Mouse (Mus musculus) adrenal gland, adult 2 months (tissue): ENCODE results near the gene Dao. TPM values are rescaled to one million over a fixed set of nuclear protein-coding genes. Genes with fewer than 3 reads are reported as not detected.

Source experiments
- DNase-seq: peaks from one replicate; pipeline ENCODE4 v3.0.0; 2021
- polyA plus RNA-seq: library from polyadenylated mRNA; depleted of rRNA; stranded (reverse); fragments of >200 nt; gene quantifications from 2 replicates; pipeline ENCODE4 v1.2.3, GENCODE M21; 2012
- total RNA-seq, 2 experiments: library from RNA; stranded (reverse); gene quantifications; 2 replicates each; pipeline ENCODE4 v1.2.3; 2021

The Dao gene
- total and polyA plus RNA-seq, 3 experiments = not detected

DNA sequence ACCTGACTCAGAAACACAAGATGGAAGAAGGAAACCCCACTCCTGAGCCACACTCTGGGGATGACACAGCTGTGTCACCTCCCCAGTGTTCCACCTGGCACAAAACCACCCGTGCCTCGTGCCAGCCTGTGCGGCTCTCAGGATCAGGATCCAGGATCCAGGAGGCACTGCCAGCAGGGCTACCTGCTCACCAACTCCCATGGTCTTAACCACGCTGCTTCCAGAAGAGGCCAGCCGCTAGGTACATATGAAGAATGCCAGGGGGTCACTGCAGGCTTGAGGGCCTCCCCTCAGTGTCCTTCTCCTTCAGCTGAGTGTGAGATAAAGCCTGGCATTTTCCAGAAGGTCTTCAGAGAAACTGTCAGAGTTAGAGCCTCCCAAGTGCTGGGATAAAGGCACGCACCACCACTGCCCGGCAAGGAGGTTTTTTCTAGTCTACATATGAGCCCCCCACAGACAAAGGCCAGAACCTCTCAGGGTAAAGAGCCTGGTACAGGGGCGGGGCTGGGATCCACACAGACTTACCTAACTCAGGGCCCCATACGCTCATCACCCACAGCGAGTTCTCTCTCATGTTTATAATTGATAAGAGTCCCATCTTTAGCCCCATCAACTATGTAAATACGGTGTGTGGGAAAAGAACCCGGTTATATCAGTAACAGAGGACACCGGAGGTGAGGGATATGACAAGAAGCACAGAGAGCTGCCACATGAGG, 19.3 kb upstream of the Dao start:
- DNase-seq = no peak

DNA sequence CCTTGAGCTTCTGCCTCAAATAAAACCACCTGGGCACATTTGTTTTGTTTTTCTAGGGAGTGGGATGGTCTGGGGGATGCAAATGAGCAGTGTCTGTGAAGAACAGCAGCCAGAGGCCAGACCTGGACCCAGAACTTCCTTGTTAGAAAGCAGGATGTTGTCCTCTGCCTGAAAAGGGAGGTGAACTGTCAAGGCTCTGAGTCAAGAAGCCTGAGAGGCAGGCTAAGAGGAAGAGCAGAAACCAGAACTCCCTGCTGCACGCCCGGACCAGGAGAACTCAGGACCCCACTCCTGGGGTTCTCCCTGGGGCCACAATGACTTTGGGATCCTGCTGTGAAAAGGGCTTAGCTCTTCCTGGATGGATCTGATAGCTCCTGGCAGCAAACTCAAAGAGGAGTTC, 17.8 kb upstream of the Dao start:
- DNase-seq = no peak

DNA sequence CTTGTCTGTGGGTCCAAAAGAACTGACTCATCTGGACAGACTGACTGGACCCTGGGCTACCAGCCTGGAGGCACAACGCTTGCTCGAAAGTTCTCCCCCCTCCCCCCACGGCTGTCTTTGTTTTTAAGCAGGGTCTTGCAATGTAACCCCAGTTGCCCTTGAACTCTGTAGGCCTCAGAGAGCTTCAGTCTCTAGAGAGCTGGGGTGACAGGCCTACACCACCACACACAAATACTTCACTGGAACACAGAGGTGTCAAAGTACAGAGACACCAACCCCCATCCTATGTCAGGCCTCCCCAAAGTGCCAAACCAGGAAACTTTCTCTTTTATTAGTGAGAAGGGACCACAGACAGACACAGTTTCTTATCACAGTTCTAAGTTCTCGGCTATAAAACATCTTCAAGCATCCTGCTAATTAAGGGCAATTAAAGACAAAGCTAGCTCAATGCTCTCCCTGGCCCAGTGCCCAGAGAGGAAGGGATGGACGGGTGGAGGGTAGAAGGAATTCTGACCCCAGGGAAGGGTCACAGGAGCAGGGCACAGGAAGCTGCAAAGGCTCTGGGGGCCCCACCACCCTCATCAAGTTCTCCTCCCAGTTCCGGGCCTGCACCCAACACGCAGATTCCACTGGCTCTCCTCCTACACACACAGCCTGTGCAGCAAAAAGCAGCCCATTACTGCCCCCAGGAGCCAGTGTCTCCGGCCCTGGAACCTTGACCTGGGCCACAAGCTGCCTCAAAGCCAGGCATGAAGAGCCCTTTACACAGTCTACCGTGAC, 17.1 kb upstream of the Dao start:
- peak; percentile 45 for DNase-seq

DNA sequence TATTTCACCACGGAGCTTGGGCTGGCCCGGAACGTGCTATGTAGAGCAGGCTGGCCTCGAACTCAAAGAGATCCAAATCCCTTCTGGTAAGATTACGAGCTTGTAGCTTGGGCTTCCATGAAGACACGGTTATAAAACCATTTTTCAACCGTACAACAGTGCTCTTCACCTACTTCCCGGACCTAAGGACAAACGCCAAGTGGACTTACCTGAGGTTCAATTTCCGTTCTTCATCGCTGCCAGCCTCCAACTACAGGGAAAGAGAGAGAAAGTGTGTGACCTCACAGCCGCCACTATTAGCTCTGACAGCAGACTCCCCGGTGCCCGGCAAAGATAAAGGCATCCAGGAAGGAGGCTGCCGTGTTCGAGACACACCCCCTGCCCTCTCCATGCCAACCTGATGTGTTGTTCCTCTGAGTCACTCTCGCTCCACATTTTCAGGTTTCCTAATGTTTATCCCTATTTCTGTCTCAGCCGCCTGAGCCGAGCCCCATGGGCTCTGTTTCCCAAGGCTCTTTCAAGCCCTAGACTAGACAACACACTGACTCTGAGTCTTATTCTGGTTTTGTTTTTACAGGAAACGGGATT, 14.0 kb upstream of the Dao start:
- DNase-seq = peak; percentile 63

DNA sequence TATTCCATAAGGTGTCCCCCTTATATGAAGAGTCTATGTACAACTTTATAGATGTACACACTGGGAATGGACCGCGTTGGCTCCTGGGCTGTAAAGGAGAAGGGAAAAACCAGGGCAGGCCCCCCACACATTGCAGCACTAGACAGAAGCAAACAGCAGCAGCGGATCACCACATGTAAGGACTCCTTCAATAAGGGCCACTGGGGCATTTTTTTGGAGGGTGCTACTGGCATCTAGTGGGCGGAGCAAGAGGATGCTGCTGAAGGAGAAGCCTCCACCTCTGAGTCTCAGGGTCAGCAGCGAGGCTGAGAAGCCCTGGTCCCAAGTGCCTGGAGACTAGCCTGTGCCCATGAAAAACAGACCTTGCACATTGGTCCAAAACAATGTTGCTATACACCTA, 12.9 kb upstream of the Dao start:
- DNase-seq = no peak

DNA sequence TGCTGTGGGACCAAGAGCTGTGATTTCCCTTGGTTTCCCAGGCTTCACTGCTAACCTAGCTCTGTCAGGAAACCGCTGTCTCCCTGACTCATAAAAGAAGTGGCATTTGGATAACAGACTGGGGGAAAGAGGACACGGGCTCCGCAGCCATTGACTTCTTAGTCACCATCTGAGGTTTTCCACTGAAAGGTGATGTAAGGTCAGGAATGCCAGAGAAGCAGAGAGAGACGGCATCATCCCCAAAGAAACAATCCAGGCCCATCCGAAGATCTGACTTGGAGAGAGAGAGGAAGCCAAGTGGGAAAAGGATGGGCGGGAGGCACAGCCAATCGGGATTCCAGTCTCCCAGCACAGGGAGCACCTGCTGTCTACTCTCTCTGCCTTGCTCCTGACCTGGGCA, 12.4 kb upstream of the Dao start:
- DNase-seq = peak; percentile 56

DNA sequence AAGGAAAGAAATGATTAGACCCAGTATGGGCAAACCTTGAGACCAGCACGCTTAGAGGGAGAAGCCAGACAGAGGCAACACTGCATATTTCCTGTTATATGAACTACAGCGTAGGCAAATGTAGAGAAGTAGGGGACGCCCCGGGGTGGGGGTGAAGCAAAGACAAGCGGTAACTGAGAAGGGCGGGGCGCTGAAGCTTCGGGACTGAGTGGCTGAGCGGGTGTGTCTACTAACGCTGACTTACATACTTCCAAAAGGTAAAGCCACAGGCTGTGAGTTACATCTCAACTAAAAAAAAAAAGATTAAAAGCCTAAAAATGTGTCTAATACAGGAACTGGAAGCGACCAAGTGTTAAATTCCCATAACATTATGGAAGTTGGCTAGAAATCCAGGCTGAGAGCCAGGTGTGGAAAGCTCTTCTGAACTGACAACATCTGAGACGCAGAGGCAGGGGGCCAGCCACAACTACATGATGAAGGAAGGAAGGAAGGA, 11.1 kb upstream of the Dao start:
- no peak for DNase-seq

DNA sequence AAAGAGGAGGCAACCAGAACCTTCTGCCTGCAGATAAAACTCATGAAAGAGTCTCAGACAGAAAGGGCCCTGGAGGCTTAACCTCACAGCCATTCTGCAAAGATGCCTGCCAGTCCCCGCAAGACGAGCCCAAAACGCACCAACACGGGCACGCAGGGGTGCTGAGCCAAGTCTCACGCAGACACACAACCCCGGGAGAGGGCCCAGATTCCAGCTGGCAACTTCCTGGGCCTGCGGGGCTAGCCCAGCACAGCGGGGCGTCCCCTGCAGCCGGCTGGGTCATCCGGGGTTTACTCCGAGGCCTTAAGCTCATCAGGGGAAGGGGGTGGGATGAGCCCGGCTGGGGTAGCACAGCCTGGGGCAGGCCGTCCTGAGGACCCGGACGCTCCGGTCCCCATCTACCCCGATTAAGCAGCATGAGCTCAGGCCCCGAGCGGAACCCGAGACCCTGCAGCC, 10.4 kb upstream of the Dao start:
- peak; percentile 70 for DNase-seq

DNA sequence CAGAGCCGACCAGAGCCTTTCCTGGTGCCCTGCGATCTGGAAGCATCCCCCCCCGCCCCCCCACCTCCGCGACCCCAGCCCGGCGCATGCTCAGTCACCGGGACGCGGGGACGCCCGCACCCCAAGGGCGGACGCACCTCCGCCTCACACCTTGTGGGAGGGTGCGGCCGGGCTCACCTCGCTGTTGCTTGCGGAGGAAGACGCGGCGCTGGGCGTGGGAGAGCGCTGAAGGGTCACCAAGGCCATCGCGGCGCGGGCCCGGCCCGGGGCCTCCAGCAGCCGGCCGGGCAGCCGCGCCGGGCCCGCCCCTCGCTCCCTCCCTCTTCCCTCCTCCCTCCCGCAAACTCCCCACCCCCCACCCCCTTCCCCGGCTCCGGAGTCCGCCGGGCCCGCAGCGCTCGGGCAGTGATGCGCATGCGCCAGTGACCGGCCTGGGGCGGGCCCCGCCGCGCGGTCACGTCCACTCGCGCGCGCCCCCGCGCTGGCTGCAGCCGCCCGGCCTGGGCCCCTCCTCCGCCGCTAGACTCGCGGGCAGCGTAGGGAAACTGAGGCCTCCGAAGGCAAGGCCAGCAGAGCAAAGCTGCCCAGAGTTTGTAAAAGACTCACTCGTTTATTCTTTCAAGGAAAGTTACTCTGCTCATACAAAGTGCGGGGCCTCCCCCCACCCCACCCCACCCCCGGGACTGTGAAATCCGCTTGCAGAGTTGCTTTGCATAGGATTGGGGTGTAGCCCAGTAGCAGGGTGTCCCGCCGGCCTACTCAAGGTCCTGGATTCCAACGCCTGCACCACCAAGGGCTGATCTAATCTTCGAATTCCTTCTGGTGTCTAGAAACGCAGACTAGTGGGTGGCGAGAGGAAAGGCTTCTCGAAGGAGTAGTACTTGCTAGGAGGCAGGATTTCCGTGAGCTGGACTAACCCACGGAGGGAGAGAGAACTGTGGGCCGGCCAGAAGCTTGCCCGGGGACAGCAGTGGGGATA, 9.7 kb upstream of the Dao start, which contains the start of gene Ssh1:
Gene Ssh1 (minus strand): TSS at position 408 of the 979 bp plus-strand sequence.
- DNase-seq = peak; percentile 96

DNA sequence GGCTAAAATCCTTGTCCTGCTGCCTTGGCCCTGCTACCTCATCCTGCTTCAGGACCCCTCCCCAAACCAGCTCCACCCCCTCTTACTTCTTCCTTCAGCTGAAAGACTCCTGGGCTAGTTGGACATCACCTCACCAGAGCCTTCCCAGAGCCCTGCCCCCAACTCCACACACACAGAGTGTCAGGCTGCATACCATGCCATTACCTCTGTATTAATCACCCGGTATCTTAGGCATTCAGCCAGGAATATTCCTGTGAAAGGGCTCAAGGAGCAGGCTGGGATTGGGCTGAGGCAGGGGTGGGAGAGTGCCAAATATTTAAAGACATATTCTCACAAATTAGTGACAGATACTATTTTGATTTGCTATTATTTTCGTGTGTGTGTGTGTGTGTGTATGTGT, 7.0 kb upstream of the Dao start:
- no peak for DNase-seq

DNA sequence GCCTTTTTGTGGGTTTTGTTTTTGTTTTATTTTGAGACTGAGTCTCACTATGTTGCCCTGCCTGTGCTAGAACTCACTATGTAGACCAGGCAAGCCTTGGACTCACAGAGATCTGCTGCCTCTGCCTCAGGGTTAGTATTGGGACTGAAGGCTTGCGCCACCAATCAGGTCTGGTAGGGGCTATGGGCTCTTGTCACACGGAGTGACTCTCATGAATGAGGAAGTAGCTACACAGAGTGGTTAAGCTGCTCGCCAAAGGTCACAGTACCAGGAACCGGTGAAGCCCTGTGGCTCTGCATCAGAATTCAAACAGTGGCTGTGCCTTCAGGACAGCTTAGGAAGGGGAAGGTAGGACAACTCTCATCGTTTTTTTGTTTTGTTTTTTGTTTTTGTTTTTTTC, 4.1 kb upstream of the Dao start:
- no peak for DNase-seq

DNA sequence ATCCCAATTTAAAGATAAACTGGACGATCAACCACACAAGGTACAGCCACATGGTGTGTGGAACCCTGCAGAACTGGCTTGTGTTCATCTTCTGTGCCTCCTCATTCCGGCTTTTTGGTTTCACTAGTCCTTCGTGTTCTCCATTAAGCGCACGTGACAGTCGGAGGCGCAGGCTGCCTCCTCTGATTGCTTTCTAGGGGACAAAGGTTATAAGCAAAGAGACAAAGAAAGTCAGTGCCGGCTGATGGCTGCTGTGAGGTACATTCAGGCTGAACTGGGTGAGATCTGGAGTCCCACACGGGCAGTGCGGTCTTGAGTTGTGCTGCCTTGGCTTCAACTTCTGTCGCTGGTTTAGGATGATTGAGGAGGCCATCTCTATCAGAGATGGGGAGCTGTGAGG, 1.1 kb downstream of the Dao start:
- no peak for DNase-seq

DNA sequence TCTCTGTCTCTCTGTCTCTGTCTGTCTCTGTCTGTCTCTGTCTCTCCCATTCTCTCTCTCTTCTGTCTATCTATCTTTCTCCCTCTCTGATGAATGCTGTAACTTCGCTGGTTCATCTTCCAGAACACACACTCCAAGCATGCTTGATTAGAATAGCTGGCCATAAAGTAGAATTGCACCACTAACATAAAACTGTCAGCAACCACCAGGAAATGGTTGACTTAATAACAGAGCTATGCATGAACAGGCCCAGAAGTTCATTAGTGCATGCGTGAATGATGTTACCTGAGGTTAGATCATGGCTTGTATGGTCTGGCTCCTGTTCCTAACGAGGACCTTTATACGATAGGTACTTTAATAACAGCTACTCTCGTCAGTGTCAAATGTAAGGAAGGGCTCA, 1.6 kb downstream of the Dao start:
- no peak for DNase-seq

DNA sequence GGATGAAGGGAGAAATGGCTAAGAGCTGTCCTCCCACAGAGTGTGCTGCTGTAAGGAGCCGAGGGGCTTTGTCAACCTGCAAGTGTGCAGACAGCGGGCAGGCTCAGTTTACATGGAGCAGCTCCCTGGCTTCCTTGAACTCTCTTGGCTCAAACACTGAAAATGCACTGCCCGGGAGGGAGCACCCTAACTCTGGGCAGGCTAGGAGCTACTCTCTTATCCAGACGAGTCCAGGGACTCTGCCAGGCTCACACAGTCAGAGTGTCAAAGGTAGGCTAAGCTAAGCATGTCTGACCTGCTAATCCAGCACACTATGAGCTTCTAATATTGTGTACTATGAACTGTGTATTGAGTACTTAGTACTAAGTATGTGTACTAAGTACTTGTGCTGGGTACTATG, 3.5 kb downstream of the Dao start:
- no peak for DNase-seq

DNA sequence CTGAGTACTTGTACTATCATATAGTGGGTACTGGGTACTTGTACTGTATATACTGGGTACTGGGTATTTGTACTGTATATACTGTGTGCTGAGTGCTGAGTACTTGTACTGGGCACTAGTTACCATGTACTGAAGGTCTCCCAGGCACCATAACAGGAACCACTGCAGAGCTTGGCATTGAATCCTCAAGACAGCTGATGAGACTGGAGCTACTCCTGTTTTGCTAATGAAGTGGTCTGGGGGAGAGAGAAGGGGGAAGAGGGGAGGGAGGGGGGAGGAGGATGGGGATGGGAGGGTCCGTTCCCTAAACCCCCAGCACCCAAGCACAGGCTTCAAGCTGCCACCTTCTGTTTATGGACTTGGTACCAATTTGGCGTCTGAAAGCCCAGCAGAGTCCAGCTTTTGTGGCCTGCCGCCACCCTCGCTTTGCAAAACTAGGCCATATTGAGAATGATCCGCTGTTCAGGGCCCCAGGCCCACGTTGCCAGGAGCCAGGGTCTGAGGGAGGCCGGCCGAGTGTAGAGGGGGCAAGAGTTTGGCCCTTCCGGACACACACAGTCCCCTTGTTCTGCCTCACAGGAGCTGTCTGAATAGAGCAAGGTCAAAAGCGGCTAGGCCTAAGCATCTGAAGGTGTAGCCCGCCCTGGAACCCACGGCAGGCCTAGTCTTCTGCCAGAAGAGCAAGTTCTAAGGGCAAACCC, 4.4 kb downstream of the Dao start:
- DNase-seq = no peak

DNA sequence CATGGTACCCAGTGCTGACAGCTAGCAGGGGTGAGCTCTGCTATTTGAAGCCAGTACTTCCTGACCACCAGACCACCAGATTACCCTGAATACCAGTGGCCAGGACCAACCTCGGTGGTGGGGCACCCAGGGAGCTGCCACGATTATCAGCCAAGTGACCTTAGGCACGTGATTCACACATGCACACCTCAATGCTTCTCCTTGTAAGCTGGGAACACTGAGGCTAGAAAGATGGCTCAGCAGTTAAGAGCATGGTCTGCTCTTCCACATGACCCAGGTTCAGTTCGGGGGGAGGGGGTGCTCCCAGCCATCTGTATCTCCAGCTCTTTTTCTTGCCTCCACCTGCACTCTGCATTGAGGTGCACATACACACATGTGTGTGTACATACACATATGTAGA, 5.5 kb downstream of the Dao start:
- DNase-seq = no peak

DNA sequence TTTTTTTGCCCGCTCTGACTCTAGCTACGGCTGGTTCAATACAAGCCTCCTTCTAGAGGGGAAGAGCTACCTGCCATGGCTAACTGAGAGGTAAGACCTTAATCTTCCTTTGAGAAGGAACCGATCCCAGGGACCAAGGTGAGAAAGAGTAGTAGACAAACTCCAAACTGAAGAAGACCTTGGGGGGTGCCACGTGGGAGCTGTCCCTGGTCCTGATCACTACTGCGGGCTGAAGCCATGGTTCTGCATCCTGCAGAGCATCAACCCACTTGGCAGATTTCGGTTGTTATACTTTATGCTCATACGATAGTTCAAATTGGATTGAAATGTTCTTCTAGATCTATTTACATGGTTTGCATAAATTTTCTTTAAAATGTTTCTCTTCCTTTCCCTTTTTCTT, 11.6 kb downstream of the Dao start:
- no peak for DNase-seq

DNA sequence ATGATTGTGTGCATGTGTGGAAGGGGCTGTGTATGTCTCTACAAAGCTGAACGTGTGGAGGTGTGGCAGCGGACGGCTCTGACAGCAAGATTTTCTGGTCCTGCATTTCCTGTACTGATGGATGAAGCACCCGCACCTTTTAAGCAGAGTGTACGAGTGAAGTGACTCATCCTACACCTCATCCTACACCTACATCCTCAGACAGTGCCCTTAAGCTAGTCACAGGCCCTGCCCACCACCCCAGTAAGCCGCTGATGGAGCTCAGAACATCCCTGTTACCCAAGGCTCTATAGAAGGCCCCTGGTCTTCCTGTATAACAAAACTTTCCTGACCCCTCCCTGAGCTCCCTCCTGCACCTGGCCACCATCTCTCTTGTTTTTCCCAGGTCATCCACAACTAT, 20.9 kb downstream of the Dao start:
- DNase-seq = no peak

DNA sequence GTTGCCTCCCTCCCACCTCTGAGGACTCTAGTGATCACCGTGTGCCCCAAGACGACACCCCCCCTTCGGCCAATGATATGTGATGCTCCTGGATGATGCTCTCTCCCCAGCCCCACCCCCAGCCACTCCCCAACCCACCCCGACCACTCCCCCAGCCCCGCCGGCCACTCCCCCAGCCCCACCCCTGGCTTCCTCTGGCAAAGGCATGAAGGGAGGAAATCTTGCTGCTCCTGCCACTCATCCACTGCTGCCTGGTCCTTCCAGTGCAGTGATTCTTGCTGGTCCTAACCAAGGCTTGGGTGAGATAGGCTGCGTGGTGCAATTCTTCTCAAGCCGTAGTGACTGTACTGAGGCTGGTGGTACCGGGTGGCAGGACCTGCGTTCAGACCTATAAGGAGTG, 21.4 kb downstream of the Dao start:
- DNase-seq = no peak

DNA sequence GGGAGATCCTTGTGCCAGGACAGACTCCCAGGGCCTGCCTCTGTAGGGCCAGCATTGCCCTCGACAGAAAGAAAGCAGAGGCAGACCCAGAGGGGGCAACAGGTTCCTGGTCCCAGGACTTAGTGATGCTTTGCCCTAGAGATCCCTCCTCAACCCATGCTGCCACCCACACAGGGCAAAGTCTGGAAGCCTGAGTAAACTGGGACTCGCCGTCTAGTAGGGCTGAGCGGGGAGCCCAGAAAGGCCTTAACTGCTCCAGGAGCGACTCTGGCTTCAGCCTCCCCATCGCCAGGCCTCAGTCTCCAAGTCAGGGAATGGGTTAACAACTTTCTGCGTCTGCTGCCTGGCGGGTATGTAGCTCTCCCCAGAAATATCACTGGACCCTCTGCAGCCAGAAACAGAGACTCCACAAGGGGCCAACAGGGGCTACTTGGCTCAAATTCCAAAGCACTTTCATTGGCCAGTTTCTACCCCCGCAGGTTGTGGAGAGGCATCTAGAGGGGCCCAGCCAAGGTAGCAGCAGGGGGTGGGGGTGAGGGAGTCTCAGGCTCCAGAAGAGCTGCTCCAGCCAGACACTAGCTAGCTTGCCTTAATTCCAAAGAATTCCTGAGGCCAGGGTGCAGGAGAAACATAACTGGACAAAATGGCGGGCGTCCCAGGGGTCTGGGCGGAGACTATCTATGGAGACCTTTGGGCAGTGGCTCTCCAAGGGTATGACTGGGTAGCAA, 23.9 kb downstream of the Dao start:
- DNase-seq = no peak

DNA sequence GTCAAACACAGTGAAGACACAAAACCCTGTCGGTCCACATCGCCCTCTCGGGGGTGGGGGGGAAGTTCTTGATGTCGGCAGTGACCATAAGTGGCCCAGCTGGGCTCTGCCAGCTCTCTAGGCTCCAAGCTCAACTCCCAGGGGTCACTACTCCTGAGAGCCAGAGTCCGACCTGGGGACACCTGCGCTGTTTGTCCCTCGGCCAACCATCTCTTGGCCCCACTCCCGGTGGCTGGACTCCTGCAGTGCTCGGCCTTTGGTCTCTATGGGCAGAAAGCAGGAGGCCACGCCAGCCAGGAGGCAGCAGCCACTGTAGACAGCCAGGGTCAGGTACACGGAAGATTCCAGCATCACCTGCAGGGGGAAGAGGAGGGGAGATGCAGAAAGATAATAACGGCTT, 24.6 kb downstream of the Dao start:
- DNase-seq = peak; percentile 24
